10 mouse cellular contexts compared by ENCODE assay signal in the genomic region with DNA sequence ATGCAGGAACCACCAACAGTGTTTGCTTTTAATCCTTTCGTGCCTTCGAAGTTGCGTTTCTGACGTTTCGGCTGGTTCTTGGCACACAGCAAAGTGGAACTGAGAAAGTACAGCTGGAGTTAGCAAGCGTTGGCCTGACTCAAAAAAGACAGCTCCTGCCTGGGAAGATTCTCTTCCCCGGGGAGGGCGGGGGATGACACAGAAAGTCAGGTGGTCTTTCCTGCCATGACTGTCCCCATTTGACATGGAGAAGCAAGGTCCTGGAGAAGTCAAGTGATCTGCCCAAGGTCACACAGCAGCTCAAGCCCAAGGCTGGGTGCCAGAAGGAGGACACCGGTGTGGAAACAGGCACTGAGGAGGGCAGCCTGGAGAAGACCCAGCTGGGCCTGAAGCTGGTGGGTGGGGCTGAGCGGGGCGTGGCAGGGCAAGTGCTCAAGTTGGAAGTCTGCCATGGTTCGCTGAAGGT.
DNase-seq lines count a peak whose midpoint lies in the region; ATAC-seq and TF ChIP-seq lines count a peak whose summit lies in the region.
"Had no signal": no experiment of that assay in that cellular context is flagged by ENCODE, and none has a peak within 500 bp of the region (broad histone marks: within the 10 kb centered on the region; RNA-seq: fewer than 3 reads in every experiment).

No protein-coding gene starts in this region.

- no peaks in the 10 kb centered on the region for H3K27me3 ChIP-seq in forebrain, postnatal 0 days (ENCODE audit: insufficient read depth, low read length)
- H3K27me3 ChIP-seq in forebrain, embryonic 15.5 days: no peaks in the 10 kb centered on the region
- H3K27me3 ChIP-seq in hindbrain, embryonic 13.5 days: no peaks in the 10 kb centered on the region

- no peak overlapping the region for H3K9ac ChIP-seq in forebrain, postnatal 0 days
- no peak overlapping the region for H3K9ac ChIP-seq in forebrain, embryonic 15.5 days (replicated peaks)
- no peak overlapping the region for H3K9ac ChIP-seq in hindbrain, embryonic 13.5 days

- H3K9me3 ChIP-seq in forebrain, postnatal 0 days (ENCODE audit: low read length): no peaks in the 10 kb centered on the region
- H3K9me3 ChIP-seq in forebrain, embryonic 15.5 days: no peaks in the 10 kb centered on the region
- no peaks in the 10 kb centered on the region for H3K9me3 ChIP-seq in hindbrain, embryonic 13.5 days
- H3K9me3 ChIP-seq: G1E had no signal

- no peak overlapping the region for H3K4me2 ChIP-seq in forebrain, postnatal 0 days (ENCODE audit: low read depth)
- no peak overlapping the region for H3K4me2 ChIP-seq in forebrain, embryonic 15.5 days (replicated peaks)
- H3K4me2 ChIP-seq in hindbrain, embryonic 13.5 days: no peak overlapping the region

- 82% methylated on average over 12 of the region's 12 CpGs for WGBS in forebrain, postnatal 0 days
- 88% methylated on average over 12 of the region's 12 CpGs for WGBS in forebrain, embryonic 15.5 days
- WGBS in hindbrain, embryonic 13.5 days: 95% methylated on average over 12 of the region's 12 CpGs

- no peak for ATAC-seq in forebrain, postnatal 0 days
- ATAC-seq in forebrain, embryonic 15.5 days (replicated peaks): no peak
- no peak for ATAC-seq in hindbrain, embryonic 13.5 days (ENCODE audit: low FRiP score)
- ATAC-seq: hindbrain, embryonic 16.5 days had no signal

- no peaks in the 10 kb centered on the region for H3K36me3 ChIP-seq in forebrain, postnatal 0 days (ENCODE audit: insufficient read depth)
- no peaks in the 10 kb centered on the region for H3K36me3 ChIP-seq in forebrain, embryonic 15.5 days
- no peaks in the 10 kb centered on the region for H3K36me3 ChIP-seq in hindbrain, embryonic 13.5 days
- H3K36me3 ChIP-seq: G1E had no signal

- intact Hi-C loops in left cerebral cortex, postnatal 10 days (cut with DNase I): no loop called here

- H3K4me3 ChIP-seq in forebrain, postnatal 0 days (ENCODE audit: low read depth, low read length): no peak overlapping the region
- H3K4me3 ChIP-seq in forebrain, embryonic 15.5 days: no peak overlapping the region
- no peak overlapping the region for H3K4me3 ChIP-seq in hindbrain, embryonic 13.5 days

- H3K27ac ChIP-seq in forebrain, postnatal 0 days (ENCODE audit: low read depth, low read length): no peak overlapping the region
- H3K27ac ChIP-seq in forebrain, embryonic 15.5 days (replicated peaks): no peak overlapping the region
- H3K27ac ChIP-seq in hindbrain, embryonic 13.5 days: no peak overlapping the region

- no peaks in the 10 kb centered on the region for H3K4me1 ChIP-seq in forebrain, postnatal 0 days (ENCODE audit: insufficient read depth)
- H3K4me1 ChIP-seq in forebrain, embryonic 15.5 days: no peaks in the 10 kb centered on the region
- H3K4me1 ChIP-seq in hindbrain, embryonic 13.5 days (replicated peaks): 0 out of 2 replicates have a peak, but pooled peaks cover 1% of the 10 kb centered on the region

- peak; percentile 37 for DNase-seq in forebrain, postnatal 0 days
- DNase-seq in A20 (ENCODE audit: low read depth, low spot score): peak; percentile 74
- peak; percentile 43 to 50 for DNase-seq in left cerebral cortex, postnatal 10 days (ENCODE audit: extremely low spot score in 1 of 2, low spot score in 2 of 2)
- peak; percentile 56 for DNase-seq in lung, postnatal 36 days
- no peak for DNase-seq in adrenal gland, adult (ENCODE audit: inconsistent age in 2 of 2, low spot score in 1 of 2)
- DNase-seq in adrenal gland, postnatal 4 days (ENCODE audit: low spot score in 2 of 2): no peak

- TF ChIP-seq CTCF in forebrain, postnatal 0 days (IDR thresholded peaks at IDR 0.05; ENCODE audit: low read depth): no peak

Comparison
In these comparisons a context has a peak if more than half of its experiments do, and no peak if none do; other contexts are left out.
1. DNase-seq: peak in forebrain, postnatal 0 days (single experiment), A20 (single experiment), left cerebral cortex, postnatal 10 days (2 of 2) and lung, postnatal 36 days (single experiment); none in adrenal gland, adult (0 of 2) and adrenal gland, postnatal 4 days (0 of 2).